Mouse (Mus musculus): ENCODE measurements at regions not wholly inside any gene's neighbourhood (a gene's known extent, or its start where the extent isn't known, plus 50 kb on each side); places are given as distances from the start of the nearest gene placed in this dataset.

- TF ChIP-seq POLR2A (IDR thresholded peaks at IDR 0.05; ENCODE audit: borderline replicate concordance, insufficient read depth, low read length) (no peak), CTCF (IDR thresholded peaks at IDR 0.05; ENCODE audit: borderline replicate concordance, insufficient read depth, low read depth, low read length) (no peak)
Observed at GRCm38 (mm10) chr13:80971664-80972063, 88.5 kb downstream of the Arrdc3 start.

Measured in cerebellum, adult 2 months (tissue).